Mouse (Mus musculus) embryonic facial prominence, embryonic 10.5 days (tissue): ENCODE data around the gene Tm6sf2. TPM values are rescaled to one million over a fixed set of nuclear protein-coding genes. Genes with fewer than 3 reads are reported as not detected.
A peak's percentile ranks its signal among the peaks of the same experiment; 100 is the strongest.

Experiments used
- DNase-seq: peaks from one replicate; pipeline ENCODE4 v3.0.0-alpha.2; 2017; ENCODE audit warnings: low spot score
- H3K27ac ChIP-seq: fragments of 300-500 bp; sonication (generic); replicated peaks from 2 replicates; pipeline ENCODE4 v1.5.1; 2016; ENCODE audit warnings: mild to moderate bottlenecking
- H3K27me3 ChIP-seq: fragments of 300-500 bp; sonication (generic); replicated peaks from 2 replicates; pipeline ENCODE4 v1.6.1; 2016; ENCODE audit warnings: low read depth, mild to moderate bottlenecking; ENCODE audit not compliant: poor library complexity, severe bottlenecking
- H3K36me3 ChIP-seq: fragments of 300-500 bp; sonication (generic); replicated peaks from 2 replicates; pipeline ENCODE4 v1.6.1; 2016; ENCODE audit warnings: mild to moderate bottlenecking, moderate library complexity
- H3K4me1 ChIP-seq: fragments of 300-500 bp; sonication (generic); 2 replicates; pipeline ENCODE4 v1.6.1; 2016
- H3K4me3 ChIP-seq: fragments of 300-500 bp; sonication (generic); 2 replicates; pipeline ENCODE4 v1.5.1; 2016; ENCODE audit warnings: mild to moderate bottlenecking, moderate library complexity
- H3K9me3 ChIP-seq: fragments of 300-500 bp; sonication (generic); 2 replicates; pipeline ENCODE4 v1.6.1; 2016; ENCODE audit warnings: mild to moderate bottlenecking
- WGBS: fragments of 180-500 bp; shearing (Covaris S2); methylation state at CpG from one replicate; pipeline ENCODE4 v1.1.7; 2016; 5-methylcytosine and 5-hydroxymethylcytosine counted together
- polyA plus RNA-seq: library from polyadenylated mRNA; unstranded; fragments of >200 nt; fragmentation: Nextera tagmentation; extraction: Ambion mirVana; gene quantifications from 2 replicates; pipeline ENCODE4 v1.2.1, GENCODE M21; 2016

Tm6sf2 gene
- polyA plus RNA-seq, 1 experiment from 2014 or later = 0.47 TPM

GRCm38 (mm10) chr8:70073120-70073519 is 396 bp downstream of the Tm6sf2 start:
- peak overlapping the region; percentile 41 for H3K4me3 ChIP-seq
- H3K36me3 ChIP-seq = peaks cover 47% of the 10 kb centered on the region
- peaks cover 10% of the 10 kb centered on the region for H3K4me1 ChIP-seq
- WGBS = 59% methylated on average over 8 of the region's 8 CpGs
- no peak for DNase-seq
- no peak overlapping the region for H3K27ac ChIP-seq
- no peaks in the 10 kb centered on the region for H3K9me3 ChIP-seq
- peaks cover 14% of the 10 kb centered on the region for H3K27me3 ChIP-seq

- 82% methylated on average over 1 of the region's 1 CpGs for WGBS
- no peak overlapping the region for H3K4me3 ChIP-seq
- H3K4me1 ChIP-seq = peaks cover 10% of the 10 kb centered on the region
- H3K27ac ChIP-seq = no peak overlapping the region
- peaks cover 14% of the 10 kb centered on the region for H3K27me3 ChIP-seq
- peaks cover 41% of the 10 kb centered on the region for H3K36me3 ChIP-seq
- no peaks in the 10 kb centered on the region for H3K9me3 ChIP-seq
- DNase-seq = no peak
Measured at GRCm38 (mm10) chr8:70073682-70074081, 958 bp downstream of the Tm6sf2 start.

DNA sequence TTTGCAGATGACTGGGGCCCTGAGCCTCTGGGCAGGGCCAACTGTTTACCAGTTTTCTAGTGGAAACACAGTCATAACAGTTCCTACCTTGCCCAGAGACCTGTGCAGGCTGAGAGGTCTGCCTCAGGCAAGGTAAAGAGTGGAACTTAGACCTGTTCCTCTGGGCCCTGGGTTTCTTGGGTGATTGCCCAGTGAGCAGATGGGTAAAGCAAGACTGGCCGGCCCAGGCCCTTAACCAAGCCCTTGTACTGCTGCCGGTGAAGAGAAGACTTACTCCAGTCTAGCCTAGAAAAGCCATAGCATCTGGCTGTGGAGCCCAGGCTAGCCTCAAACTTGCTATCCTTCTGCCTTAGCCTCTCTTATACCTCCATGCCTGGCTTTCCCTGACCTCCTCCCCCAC is 9.3 kb downstream of the Tm6sf2 start:
- H3K9me3 ChIP-seq = no peaks in the 10 kb centered on the region
- H3K36me3 ChIP-seq = no peaks in the 10 kb centered on the region
- H3K4me1 ChIP-seq = peaks cover 17% of the 10 kb centered on the region
- WGBS = 91% methylated on average over 2 of the region's 2 CpGs
- no peak overlapping the region for H3K27ac ChIP-seq
- no peak for DNase-seq
- peaks cover 59% of the 10 kb centered on the region for H3K27me3 ChIP-seq
- H3K4me3 ChIP-seq = no peak overlapping the region

GRCm38 (mm10) chr8:70083285-70083684 is 10.6 kb downstream of the Tm6sf2 start, which contains the start of gene Hapln4:
Hapln4 (plus strand) TSS chr8:70083457.
- peaks cover 29% of the 10 kb centered on the region for H3K4me1 ChIP-seq
- peak; percentile 84 for DNase-seq
- peaks cover 72% of the 10 kb centered on the region for H3K27me3 ChIP-seq
- H3K4me3 ChIP-seq = peak within 1 kb of the TSS; percentile 56
- no peaks in the 10 kb centered on the region for H3K9me3 ChIP-seq
- WGBS = under 1% methylated on average over 26 of the region's 26 CpGs
- H3K27ac ChIP-seq = no peak within 1 kb of the TSS
- H3K36me3 ChIP-seq = no peaks in the 10 kb centered on the region

DNA sequence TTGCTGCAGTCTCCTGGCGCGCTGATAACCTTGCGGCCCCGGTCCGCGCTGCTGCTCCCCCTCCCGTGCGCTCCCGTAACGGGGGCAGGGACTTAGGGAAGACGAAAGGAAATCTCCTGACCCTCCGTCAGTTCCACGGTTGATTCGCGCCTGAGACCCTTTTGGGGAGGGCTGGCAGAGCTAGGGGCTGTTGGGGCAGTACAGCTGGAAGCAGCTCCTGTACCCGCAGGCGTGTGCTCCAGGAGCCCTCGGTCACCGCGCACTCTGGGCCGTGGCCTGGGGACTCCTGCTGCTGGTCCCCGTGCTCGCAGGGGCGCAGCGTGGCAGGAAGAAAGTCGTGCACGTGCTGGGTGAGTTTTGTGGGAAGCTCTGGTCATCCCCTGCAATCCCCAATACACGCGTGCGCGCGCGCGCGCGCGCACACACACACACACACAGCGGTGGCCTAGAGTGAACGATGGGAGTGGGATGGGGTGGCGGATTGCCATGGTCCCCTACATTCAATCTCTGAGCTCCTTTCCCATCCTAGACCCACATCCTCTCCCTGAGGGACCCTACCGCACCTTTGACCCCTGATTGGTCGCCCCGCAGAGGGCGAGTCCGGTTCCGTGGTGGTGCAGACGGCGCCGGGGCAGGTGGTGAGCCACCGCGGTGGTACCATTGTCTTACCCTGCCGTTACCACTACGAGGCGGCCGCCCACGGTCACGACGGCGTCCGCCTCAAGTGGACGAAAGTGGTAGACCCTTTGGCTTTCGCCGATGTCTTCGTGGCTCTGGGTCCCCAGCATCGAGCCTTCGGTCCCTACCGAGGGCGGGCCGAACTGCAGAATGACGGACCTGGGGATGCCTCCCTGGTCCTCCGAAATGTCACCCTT is 11.7 kb downstream of the Tm6sf2 start:
- WGBS = 2% methylated on average over 71 of the region's 71 CpGs
- no peak overlapping the region for H3K27ac ChIP-seq
- no peaks in the 10 kb centered on the region for H3K36me3 ChIP-seq
- H3K4me3 ChIP-seq = peak overlapping the region; percentile 56
- peaks cover 31% of the 10 kb centered on the region for H3K4me1 ChIP-seq
- no peaks in the 10 kb centered on the region for H3K9me3 ChIP-seq
- H3K27me3 ChIP-seq = peaks cover 83% of the 10 kb centered on the region
- DNase-seq = peak; percentile 60

GRCm38 (mm10) chr8:70086151-70086550 is 13.4 kb downstream of the Tm6sf2 start:
- H3K4me1 ChIP-seq = peaks cover 31% of the 10 kb centered on the region

GRCm38 (mm10) chr8:70087237-70087636 is 14.5 kb downstream of the Tm6sf2 start:
- peaks cover 100% of the 10 kb centered on the region for H3K27me3 ChIP-seq
- DNase-seq = no peak
- H3K36me3 ChIP-seq = no peaks in the 10 kb centered on the region
- no peak overlapping the region for H3K27ac ChIP-seq
- H3K4me1 ChIP-seq = peaks cover 31% of the 10 kb centered on the region
- WGBS = 4% methylated on average over 7 of the region's 7 CpGs
- H3K4me3 ChIP-seq = 0 out of 2 replicates have a peak overlapping the region, but pooled peaks have one; percentile 16
- H3K9me3 ChIP-seq = no peaks in the 10 kb centered on the region

More at GRCm38 (mm10) chr8:70086151-70086550, 13.4 kb downstream of the Tm6sf2 start:
- H3K4me3 ChIP-seq = no peak overlapping the region
- H3K27me3 ChIP-seq = peaks cover 100% of the 10 kb centered on the region
- no peaks in the 10 kb centered on the region for H3K9me3 ChIP-seq
- DNase-seq = no peak
- H3K27ac ChIP-seq = no peak overlapping the region
- H3K36me3 ChIP-seq = no peaks in the 10 kb centered on the region
- 54% methylated on average over 1 of the region's 1 CpGs for WGBS

- H3K9me3 ChIP-seq = no peaks in the 10 kb centered on the region
- H3K36me3 ChIP-seq = no peaks in the 10 kb centered on the region
- H3K4me3 ChIP-seq = peak overlapping the region; percentile 56
- peaks cover 98% of the 10 kb centered on the region for H3K27me3 ChIP-seq
- WGBS = 4% methylated on average over 56 of the region's 56 CpGs
- peaks cover 31% of the 10 kb centered on the region for H3K4me1 ChIP-seq
- no peak overlapping the region; the same call in 1 of the 2 replicates for H3K27ac ChIP-seq
- DNase-seq = peak; percentile 82
Measured at GRCm38 (mm10) chr8:70087836-70088650, 15.3 kb downstream of the Tm6sf2 start.

- Histone ChIP-seq H3K4me1 (peaks cover 17% of the 10 kb centered on the region), H3K27ac (no peak overlapping the region), H3K4me3 (no peak overlapping the region), H3K36me3 (no peaks in the 10 kb centered on the region), H3K27me3 (peaks cover 95% of the 10 kb centered on the region), H3K9me3 (no peaks in the 10 kb centered on the region)
- no peak for DNase-seq
- 64% methylated on average over 9 of the region's 9 CpGs for WGBS
Measured at GRCm38 (mm10) chr8:70089296-70089960, 16.7 kb downstream of the Tm6sf2 start.

DNA sequence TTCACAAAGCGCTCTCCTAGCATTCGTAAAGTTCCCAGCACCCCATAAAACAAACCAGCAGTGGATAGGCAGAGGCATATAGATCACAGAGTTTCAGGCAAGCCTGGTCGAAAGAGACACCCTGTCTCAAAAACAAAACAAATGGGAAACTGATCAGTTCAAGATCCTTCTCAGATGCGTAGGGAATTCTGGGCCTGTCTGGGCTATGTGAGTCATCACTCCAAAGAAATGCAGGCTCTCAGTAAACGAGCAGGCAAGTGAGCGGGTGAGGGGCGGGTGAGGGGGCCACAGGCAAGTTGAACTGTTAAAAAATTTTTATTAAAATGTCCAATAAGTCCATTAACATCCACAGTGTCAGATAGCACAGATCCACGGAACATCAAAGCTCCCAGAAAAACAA is 20.1 kb downstream of the Tm6sf2 start:
- Histone ChIP-seq H3K27me3 (peaks cover 70% of the 10 kb centered on the region), H3K4me1 (peaks cover 7% of the 10 kb centered on the region), H3K9me3 (no peaks in the 10 kb centered on the region), H3K27ac (no peak overlapping the region), H3K36me3 (peaks cover 8% of the 10 kb centered on the region; the same call in 1 of the 2 replicates), H3K4me3 (no peak overlapping the region)
- DNase-seq = no peak
- WGBS = 66% methylated on average over 8 of the region's 8 CpGs

DNA sequence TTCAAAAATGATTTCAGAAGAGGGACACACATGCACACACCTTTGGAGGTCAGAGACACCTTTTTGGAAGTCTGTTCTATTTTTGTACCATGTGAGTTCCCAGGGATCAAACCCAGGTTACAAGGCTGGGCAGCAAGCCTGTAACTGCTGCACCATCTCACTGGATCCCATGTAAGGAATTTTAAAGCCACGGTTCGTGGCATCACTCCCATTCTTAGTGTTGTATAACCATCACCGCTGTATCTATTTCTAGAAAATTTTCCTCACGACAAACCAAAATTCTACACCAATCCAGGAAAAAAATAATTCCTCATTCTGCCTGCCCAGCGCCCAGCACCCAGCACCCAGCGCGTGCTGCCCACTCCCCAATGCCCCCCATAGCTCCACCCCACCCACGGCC is 26.6 kb downstream of the Tm6sf2 start:
- H3K27ac ChIP-seq = no peak overlapping the region
- no peak overlapping the region for H3K4me3 ChIP-seq
- no peak for DNase-seq
- WGBS = 77% methylated on average over 8 of the region's 8 CpGs
- H3K4me1 ChIP-seq = no peaks in the 10 kb centered on the region
- peaks cover 14% of the 10 kb centered on the region; the same call in 1 of the 2 replicates for H3K36me3 ChIP-seq
- H3K27me3 ChIP-seq = peaks cover 18% of the 10 kb centered on the region
- H3K9me3 ChIP-seq = no peaks in the 10 kb centered on the region

- H3K27ac ChIP-seq = no peak overlapping the region
- 87% methylated on average over 8 of the region's 8 CpGs for WGBS
Measured at GRCm38 (mm10) chr8:70100241-70100640, 27.5 kb downstream of the Tm6sf2 start.

More at GRCm38 (mm10) chr8:70100241-70100640, 27.5 kb downstream of the Tm6sf2 start:
- no peak for DNase-seq
- Histone ChIP-seq H3K27me3 (peaks cover 17% of the 10 kb centered on the region), H3K4me3 (no peak overlapping the region), H3K9me3 (no peaks in the 10 kb centered on the region), H3K4me1 (no peaks in the 10 kb centered on the region), H3K36me3 (peaks cover 14% of the 10 kb centered on the region; the same call in 1 of the 2 replicates)
